Mouse (Mus musculus) CH12.LX (cell line): Measurements from ENCODE around the gene Pax5.

ENCODE experiments used
- CHD1 ChIP-seq: IDR thresholded peaks from 2 replicates; pipeline ENCODE4 v1.6.1; 2012; ENCODE audit warnings: low read depth, low read length, improper control_type of control experiment, inconsistent platforms
- CTCF ChIP-seq, 2 experiments: IDR thresholded peaks in 1 of 2; conservative IDR thresholded peaks in 1 of 2; 2 replicates each; pipeline ENCODE4 v1.5.1; 2011 to 2012; ENCODE audit warnings: low read depth in 2 of 2, low read length in 2 of 2, improper control_type of control experiment in 1 of 2, inconsistent platforms in 1 of 2, mild to moderate bottlenecking in 1 of 2, moderate library complexity in 1 of 2
- E2F4 ChIP-seq: IDR thresholded peaks from 2 replicates; pipeline ENCODE4 v1.6.1; 2011; ENCODE audit warnings: low read depth, low read length, improper control_type of control experiment; ENCODE audit not compliant: insufficient replicate concordance
- EP300 ChIP-seq: IDR thresholded peaks from 2 replicates; pipeline ENCODE4 v1.6.1; 2011; ENCODE audit warnings: low read length, improper control_type of control experiment
- TCF12 ChIP-seq: IDR thresholded peaks from 2 replicates; pipeline ENCODE4 v1.6.1; 2014; ENCODE audit warnings: low read depth, mild to moderate bottlenecking, inconsistent platforms, low read length, improper control_type of control experiment
- USF1 ChIP-seq: IDR thresholded peaks from 2 replicates; pipeline ENCODE4 v1.6.1; 2014; ENCODE audit warnings: low read depth, mild to moderate bottlenecking, inconsistent platforms, low read length, improper control_type of control experiment
- ZKSCAN1 ChIP-seq: IDR thresholded peaks from 2 replicates; pipeline ENCODE4 v1.6.1; 2012; ENCODE audit warnings: low read depth, inconsistent platforms, low read length, improper control_type of control experiment, borderline replicate concordance
- ZMIZ1 ChIP-seq: IDR thresholded peaks from 2 replicates; pipeline ENCODE4 v1.6.1; 2012; ENCODE audit warnings: low read depth, mild to moderate bottlenecking, inconsistent platforms, low read length, improper control_type of control experiment
- ZNF384 ChIP-seq: IDR thresholded peaks from 2 replicates; pipeline ENCODE4 v1.6.1; 2012; ENCODE audit warnings: low read depth, low read length, improper control_type of control experiment, inconsistent platforms

GRCm38 (mm10) chr4:44511682-44512081 is 198.6 kb downstream of the Pax5 start:
- TF ChIP-seq CTCF (conservative IDR thresholded peaks at IDR 0.05 in 1 of 2, IDR thresholded peaks at IDR 0.05 in 1 of 2; ENCODE audit: low read depth in 2 of 2, low read length in 2 of 2) (no peak), TCF12 (no peak), E2F4 (no peak), USF1 (no peak), ZKSCAN1 (no peak), CHD1 (no peak), ZMIZ1 (no peak), ZNF384 (no peak), EP300 (no peak)
